In the genomic region with DNA sequence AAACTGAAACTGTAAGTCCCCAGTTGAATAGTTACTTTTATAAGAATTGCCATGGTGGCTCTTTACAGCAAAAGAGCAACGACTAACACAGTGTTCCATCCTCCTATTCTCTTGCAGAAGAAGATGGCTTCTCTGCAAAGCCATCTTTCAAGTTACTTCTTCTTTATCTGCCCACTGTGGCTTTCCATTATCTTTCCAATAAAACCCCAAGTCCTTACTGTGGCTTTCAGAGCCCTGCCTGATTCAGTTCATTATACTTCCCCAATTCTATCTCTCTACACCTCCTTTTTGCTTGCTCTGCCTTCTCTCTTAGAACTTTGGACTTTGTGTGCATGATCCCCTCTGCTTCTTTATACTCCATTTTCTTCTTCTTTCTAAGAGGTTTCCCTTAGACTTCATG, we compare ENCODE assay signal across 24 mouse cellular contexts. TPM values are rescaled to one million over a fixed set of nuclear protein-coding genes. Genes with fewer than 3 reads are reported as not detected.
"Had no signal": no experiment of that assay in that cellular context is flagged by ENCODE, and none has a peak within 500 bp of the region (broad histone marks: within the 10 kb centered on the region; RNA-seq: fewer than 3 reads in every experiment).

No protein-coding gene starts in this region.

- H3K27ac ChIP-seq: liver, embryonic 13.5 days; liver, embryonic 15.5 days; macrophage; midbrain, embryonic 10.5 days; midbrain, embryonic 12.5 days; neural tube, embryonic 13.5 days; neural tube, embryonic 15.5 days had no signal

- ATAC-seq: liver, postnatal 0 days; midbrain, embryonic 16.5 days had no signal

- H3K9ac ChIP-seq: liver, embryonic 13.5 days; liver, embryonic 15.5 days; liver, postnatal 0 days; lung, embryonic 14.5 days; midbrain, embryonic 12.5 days; neural tube, embryonic 13.5 days; neural tube, embryonic 15.5 days had no signal

- H3K27me3 ChIP-seq: liver, embryonic 13.5 days; liver, embryonic 15.5 days; megakaryocyte, embryonic 14.5 days; midbrain, embryonic 12.5 days; neural tube, embryonic 13.5 days; neural tube, embryonic 15.5 days had no signal

- H3K9me3 ChIP-seq: liver, embryonic 13.5 days; liver, embryonic 15.5 days; midbrain, embryonic 10.5 days; midbrain, embryonic 12.5 days; neural tube, embryonic 13.5 days; neural tube, embryonic 15.5 days had no signal

- DNase-seq: liver, embryonic 13.5 days; liver, postnatal 0 days; lung, embryonic 14.5 days; lung, postnatal 10 days; lung, postnatal 36 days; midbrain, embryonic 14.5 days; retina, postnatal 1 day; right cerebral cortex, adult 18-20 months; right cerebral cortex, postnatal 25 days; right cerebral cortex, postnatal 4 days; spleen, adult 18-20 months; thymus, adult 18-20 months; thymus, postnatal 25 days; thymus, postnatal 4 days had no signal

- H3K4me3 ChIP-seq: liver, embryonic 13.5 days; liver, embryonic 15.5 days; megakaryocyte, embryonic 14.5 days; midbrain, embryonic 10.5 days; midbrain, embryonic 12.5 days; myocyte; neural tube, embryonic 13.5 days; neural tube, embryonic 15.5 days had no signal

- H3K4me1 ChIP-seq: liver, embryonic 13.5 days; liver, embryonic 15.5 days; megakaryocyte, embryonic 14.5 days; neural tube, embryonic 13.5 days; neural tube, embryonic 15.5 days had no signal

- H3K36me3 ChIP-seq: liver, embryonic 13.5 days; liver, embryonic 15.5 days; midbrain, embryonic 10.5 days; midbrain, embryonic 12.5 days; neural tube, embryonic 13.5 days; neural tube, embryonic 15.5 days had no signal

RNA-seq across cellular contexts. Expression of gene Macc1, which starts 45.3 kb away (rescaled TPM):
- polyA plus RNA-seq: liver, embryonic 13.5 days; macrophage; midbrain, embryonic 14.5 days; neural tube, embryonic 13.5 days; small intestine, adult 2 months had no signal
